Mouse (Mus musculus): ENCODE data around the gene Olfr895.

Gene Olfr895

DNA sequence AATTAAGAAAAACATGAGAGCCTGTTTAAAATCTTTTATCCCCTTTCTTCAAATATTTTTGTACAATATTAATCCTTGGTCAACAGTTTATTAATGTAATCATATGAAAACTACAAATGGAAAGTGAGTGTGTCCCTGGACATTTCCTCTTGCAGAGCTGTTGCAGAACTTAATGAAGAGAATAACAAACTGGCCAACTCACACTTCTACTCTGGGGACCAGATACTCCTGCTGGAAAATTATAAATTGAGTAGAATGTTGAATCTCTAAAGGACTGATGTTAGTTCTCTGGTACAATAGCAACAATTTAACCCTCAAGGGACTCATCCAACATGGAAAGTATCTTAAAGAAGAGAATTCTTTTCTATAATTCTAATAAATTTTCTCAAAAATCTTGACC is at the start of gene Olfr895:
Olfr895 (plus strand) TSS at position 301 of the 400 bp plus-strand sequence.
- no peak for DNase-seq (ENCODE audit: low spot score in 2 of 2)

GRCm38 (mm10) chr9:38252474-38252873 is 15.2 kb upstream of the Olfr895 start, which contains the start of gene Olfr143:
Gene Olfr143, plus strand, starts transcription at chr9:38252774.
- DNase-seq (ENCODE audit: low spot score in 2 of 2), result no peak

GRCm38 (mm10) chr9:38290807-38291206 is 23.2 kb downstream of the Olfr895 start, which contains the start of gene Olfr896-ps1:
Gene Olfr896-ps1, plus strand, starts transcription at chr9:38291107.
- DNase-seq (ENCODE audit: low spot score in 2 of 2), result no peak
